Mouse (Mus musculus) heart, postnatal 0 days (tissue): ENCODE results near the gene Prmt8.

ENCODE experiments used
- CTCF ChIP-seq: IDR thresholded peaks from 2 replicates; pipeline ENCODE4 v1.5.1; 2016; ENCODE audit warnings: antibody characterized with exemption, control low read depth, low read depth
- EP300 ChIP-seq: IDR thresholded peaks from 2 replicates; pipeline ENCODE4 v1.6.1; 2016; ENCODE audit warnings: antibody characterized with exemption, low read depth

- no peak for TF ChIP-seq CTCF
- TF ChIP-seq EP300, result no peak
Measured at GRCm38 (mm10) chr6:127742290-127742689, 27.0 kb downstream of the Prmt8 start.
